Mouse (Mus musculus): ENCODE measurements around the gene Abcc12. TPM values are rescaled to one million over a fixed set of nuclear protein-coding genes. Genes with fewer than 3 reads are reported as not detected.

Abcc12 gene
- total RNA-seq, 4 experiments from 2014 or later, result 0.05 TPM; not detected in 3

- no peak for DNase-seq (ENCODE audit: low spot score in 2 of 2)
Observed at GRCm38 (mm10) chr8:86578693-86579092, 1.8 kb downstream of the Abcc12 start.

GRCm38 (mm10) chr8:86578076-86578475 is 2.4 kb downstream of the Abcc12 start:
- no peak for DNase-seq (ENCODE audit: low spot score in 2 of 2)

GRCm38 (mm10) chr8:86577547-86577946 is 2.9 kb downstream of the Abcc12 start:
- no peak for DNase-seq (ENCODE audit: low spot score in 2 of 2)

DNA sequence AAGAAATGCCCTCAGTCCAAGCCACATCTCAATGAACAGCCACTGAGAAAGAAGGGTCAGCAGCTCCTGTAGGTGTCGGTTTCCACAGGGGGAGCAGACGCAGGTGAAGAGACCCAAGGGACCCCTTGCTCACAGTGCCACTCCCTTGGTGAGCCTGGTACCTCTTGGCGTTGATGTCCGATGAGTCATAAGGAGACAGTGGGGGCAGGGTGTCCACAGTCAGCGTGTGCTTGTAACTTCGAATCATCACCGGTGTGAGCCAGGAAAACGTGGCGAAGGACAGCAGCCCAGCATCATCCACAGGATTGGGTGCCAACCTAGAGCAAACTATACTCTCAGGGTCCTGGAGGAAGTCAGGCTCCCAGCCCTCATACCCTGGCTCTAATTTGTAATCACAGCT is 16.8 kb downstream of the Abcc12 start:
- DNase-seq (ENCODE audit: low spot score in 2 of 2), result no peak

GRCm38 (mm10) chr8:86561737-86562136 is 18.7 kb downstream of the Abcc12 start:
- no peak for DNase-seq (ENCODE audit: low spot score in 2 of 2)

DNA sequence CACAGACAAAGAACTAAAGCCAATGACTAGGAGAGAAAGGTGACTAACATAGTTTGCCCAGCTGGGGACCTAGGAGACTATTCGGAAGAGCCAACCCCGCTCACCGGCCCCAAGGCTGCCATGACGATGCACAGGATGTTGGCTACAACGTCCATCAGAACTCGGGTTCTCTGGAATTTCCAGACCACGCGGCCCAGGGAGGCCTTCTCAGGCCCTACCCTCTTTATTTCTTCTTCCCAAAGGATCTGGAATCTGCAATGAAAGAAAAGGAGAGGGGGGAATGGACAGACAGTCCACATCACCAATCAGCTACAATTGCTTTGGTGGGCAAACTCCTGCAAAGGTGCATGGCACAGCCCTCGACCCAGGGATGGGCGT is 19.8 kb downstream of the Abcc12 start:
- no peak for DNase-seq (ENCODE audit: low spot score in 2 of 2)

DNA sequence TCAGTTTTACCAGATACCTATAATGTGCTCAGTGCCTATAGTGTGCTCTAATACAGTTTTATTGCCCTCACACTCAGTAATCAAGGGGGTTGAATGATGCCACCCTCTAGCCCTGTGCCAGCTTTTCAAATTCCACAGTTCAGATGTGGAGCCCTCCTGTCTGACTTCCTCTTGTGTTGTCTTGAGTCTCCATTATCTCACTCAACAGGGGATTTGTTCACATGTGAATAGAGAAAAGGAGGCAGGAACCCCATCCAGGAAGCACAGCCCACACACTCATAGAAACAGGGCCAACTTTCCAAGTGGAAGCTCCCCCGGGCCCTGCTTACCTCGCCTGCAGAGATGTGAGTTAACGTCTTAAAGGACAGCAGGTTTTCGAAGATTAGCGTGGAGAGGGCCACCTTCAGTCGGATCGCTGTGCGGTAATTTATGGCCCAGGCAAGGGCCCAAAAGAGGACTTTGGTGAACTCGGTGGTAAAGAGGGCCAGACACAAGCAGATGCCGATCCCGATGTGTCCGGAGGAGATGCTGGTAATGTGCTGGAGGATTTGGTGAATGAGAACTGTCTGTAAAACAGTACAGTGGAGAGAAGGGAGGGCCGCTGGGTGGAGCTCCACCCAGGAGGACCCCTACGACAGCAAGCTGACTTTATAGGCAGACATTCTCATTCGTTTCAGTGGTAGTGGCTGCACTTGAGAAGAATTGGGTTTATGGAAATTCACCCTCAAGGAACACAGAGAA is 20.4 kb downstream of the Abcc12 start:
- DNase-seq (ENCODE audit: low spot score in 2 of 2), result no peak

GRCm38 (mm10) chr8:86557186-86558045 is 23.1 kb downstream of the Abcc12 start:
- no peak for DNase-seq (ENCODE audit: low spot score in 2 of 2)

GRCm38 (mm10) chr8:86555564-86555963 is 24.9 kb downstream of the Abcc12 start:
- no peak for DNase-seq (ENCODE audit: low spot score in 2 of 2)

DNA sequence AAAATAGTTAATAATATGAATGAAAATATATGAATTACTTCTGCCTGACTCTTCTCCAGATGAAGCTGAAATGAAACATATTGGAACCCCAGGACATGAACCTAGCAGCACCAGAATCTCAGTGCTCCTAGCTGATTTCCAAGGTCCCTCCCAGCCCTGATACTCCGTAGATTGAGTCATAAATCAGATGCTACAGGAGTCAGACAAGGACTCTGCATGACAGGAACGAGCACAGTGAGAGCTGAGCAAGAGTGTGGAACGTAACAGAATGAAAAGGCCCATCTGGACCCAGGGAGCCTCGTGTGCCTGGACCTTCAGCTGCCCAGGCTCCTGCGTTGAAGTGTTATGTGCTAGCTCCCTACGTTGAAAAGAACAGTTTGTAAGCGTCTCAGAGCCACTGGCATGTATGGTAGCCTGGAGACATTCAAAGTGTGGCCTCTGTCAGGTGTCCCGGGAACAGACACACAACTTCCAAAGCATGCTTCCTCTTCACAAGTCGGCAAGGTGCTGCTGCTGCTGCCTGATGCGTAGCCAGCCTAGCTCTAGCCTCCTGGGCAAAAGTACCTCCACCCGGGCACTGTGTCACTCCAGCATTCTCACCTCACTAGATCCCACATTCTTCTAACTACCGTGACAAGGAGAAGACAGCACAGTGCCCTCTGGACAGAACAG is 26.1 kb downstream of the Abcc12 start:
- DNase-seq (ENCODE audit: low spot score in 2 of 2), result no peak

DNA sequence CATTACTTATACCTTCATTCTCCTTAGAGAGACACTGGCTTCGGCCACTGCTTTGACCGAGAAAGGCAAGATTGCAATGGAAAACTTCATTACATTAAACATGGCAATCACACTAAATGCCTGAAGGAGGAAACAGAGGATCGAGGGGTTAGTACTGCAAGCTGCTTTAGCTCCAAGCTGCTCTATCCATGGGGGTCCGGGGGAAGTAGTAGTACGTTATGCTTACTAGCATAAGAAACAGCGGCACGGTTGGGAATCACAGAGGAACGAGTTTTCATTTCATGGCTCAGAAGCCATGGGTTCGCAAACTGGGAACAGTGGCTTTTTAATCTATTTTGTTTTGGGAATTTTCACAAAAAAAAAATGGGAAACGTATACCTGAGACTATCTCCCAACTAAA is 30.0 kb downstream of the Abcc12 start:
- DNase-seq (ENCODE audit: low spot score in 2 of 2), result no peak

DNA sequence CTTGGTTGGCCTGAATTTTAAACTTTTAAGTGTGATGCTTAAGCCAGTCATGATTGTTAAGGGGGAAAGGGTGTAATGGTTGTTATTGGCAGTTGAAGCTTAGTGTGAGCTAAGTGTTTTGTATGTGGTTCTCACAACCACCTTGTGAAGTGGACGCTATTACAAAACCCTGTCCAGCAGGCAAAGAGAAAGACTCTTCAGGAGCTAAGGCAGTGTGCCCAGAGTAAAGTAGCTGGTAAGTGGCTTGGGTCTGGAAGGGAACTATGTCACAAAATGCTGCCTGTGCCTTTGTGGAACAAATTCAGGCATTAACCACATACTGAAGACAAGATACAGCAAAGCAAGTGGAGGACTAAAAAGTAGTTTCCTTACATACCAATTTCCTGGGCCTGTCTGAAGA is 34.5 kb downstream of the Abcc12 start:
- DNase-seq (ENCODE audit: low spot score in 2 of 2), result no peak

- DNase-seq (ENCODE audit: low spot score in 2 of 2), result no peak
Observed at GRCm38 (mm10) chr8:86540906-86541305, 39.6 kb downstream of the Abcc12 start.

GRCm38 (mm10) chr8:86540376-86540775 is 40.1 kb downstream of the Abcc12 start:
- DNase-seq (ENCODE audit: low spot score in 2 of 2), result no peak

- DNase-seq (ENCODE audit: low spot score in 2 of 2), result no peak
Observed at GRCm38 (mm10) chr8:86536663-86536987, 43.9 kb downstream of the Abcc12 start.

GRCm38 (mm10) chr8:86535791-86536662 is 44.5 kb downstream of the Abcc12 start:
- peak; percentile 60 to 64 for DNase-seq (ENCODE audit: low spot score in 2 of 2)

GRCm38 (mm10) chr8:86535068-86535560 is 45.4 kb downstream of the Abcc12 start:
- peak in 1 of 2 experiments; percentile 12 for DNase-seq (ENCODE audit: low spot score in 2 of 2)

DNA sequence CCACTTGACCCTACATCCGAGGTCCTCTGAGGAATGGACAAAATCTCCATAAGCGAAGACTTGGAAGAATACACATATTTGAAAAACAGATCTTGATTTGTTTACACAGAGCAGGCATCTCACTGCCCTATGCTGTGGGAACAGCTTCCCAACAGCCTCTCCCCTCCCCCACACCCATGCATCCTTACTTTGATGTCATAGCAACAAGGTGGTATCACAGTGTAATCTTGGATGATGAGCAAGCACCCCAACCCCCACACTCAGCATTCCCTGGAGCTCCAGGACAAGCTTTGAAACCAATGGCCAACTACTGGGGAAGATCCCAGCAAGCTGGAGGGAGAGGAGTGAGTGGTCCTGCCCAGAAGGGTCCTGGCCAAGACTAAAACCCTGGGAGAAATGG is 50.8 kb downstream of the Abcc12 start:
- DNase-seq (ENCODE audit: low spot score in 2 of 2), result no peak

GRCm38 (mm10) chr8:86527336-86528029 is 53.0 kb downstream of the Abcc12 start:
- DNase-seq (ENCODE audit: low spot score in 2 of 2), result no peak

GRCm38 (mm10) chr8:86526808-86527207 is 53.7 kb downstream of the Abcc12 start:
- DNase-seq (ENCODE audit: low spot score in 2 of 2), result no peak

All from gastrocnemius, adult 8-10 months (tissue).